Mouse (Mus musculus): ENCODE data around the gene Olfr485. TPM values are rescaled to one million over a fixed set of nuclear protein-coding genes. Genes with fewer than 3 reads are reported as not detected.
"Not testable (repeated sequence)": the region's sequence is repeated elsewhere in the genome, so short reads cannot be mapped to it uniquely, and the experiment has no call there.

Olfr485 gene
- not detected in 2 replicates for polyA plus RNA-seq (2016; fragmentation: Nextera tagmentation; extraction: Ambion mirVana)

DNA sequence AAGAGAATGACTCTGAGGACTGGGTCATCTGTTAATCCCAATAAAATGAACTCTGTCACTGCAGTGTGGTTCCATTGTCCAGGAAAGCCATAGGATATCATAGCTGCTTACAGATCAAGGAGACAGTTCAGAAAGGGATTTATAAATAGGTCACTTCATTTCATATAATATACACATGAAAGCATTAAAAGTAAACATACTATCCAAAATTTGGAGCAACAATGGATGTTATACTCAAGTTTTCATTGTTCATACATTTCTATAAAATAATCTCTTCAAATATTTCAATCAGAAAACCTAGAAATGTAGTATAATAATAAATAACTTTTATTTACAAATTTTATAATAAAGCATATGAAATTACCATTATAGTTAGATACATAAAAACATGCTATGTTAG, at the start of gene Olfr485:
Olfr485 (minus strand) TSS at position 101 of the 400 bp plus-strand sequence.
- H3K4me1 ChIP-seq: no peaks in the 10 kb centered on the region

DNA sequence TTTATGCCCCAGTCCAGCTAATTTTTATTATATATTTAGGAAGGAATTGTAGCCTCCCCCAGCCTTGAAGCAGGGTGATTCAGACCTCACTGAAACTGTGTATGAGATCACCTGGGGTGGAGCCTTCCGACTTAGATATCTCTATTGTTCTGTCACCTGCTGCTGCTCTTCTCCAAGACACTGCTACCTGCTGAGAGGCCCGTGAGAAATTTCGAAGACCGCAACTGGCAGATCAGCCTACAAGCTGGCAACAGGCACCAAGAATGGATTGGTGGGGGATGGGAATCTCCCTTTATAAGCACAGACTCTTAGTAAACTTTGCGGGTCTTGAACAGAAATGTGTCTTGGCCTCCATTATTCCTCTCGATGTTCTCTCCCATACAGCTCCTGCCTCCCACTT, 37.3 kb upstream of the Olfr485 start:
- no peak overlapping the region for H3K27ac ChIP-seq

More for the DNA sequence above, at the start of gene Olfr485:
- H3K36me3 ChIP-seq (replicated peaks): no peaks in the 10 kb centered on the region
- H3K27me3 ChIP-seq (ENCODE audit: poor library complexity, severe bottlenecking): no peaks in the 10 kb centered on the region
- H3K4me3 ChIP-seq: no peak within 1 kb of the TSS
- H3K9me3 ChIP-seq: no peaks in the 10 kb centered on the region
- DNase-seq (ENCODE audit: extremely low spot score, low spot score): no peak
- H3K27ac ChIP-seq: no peak within 1 kb of the TSS

DNA sequence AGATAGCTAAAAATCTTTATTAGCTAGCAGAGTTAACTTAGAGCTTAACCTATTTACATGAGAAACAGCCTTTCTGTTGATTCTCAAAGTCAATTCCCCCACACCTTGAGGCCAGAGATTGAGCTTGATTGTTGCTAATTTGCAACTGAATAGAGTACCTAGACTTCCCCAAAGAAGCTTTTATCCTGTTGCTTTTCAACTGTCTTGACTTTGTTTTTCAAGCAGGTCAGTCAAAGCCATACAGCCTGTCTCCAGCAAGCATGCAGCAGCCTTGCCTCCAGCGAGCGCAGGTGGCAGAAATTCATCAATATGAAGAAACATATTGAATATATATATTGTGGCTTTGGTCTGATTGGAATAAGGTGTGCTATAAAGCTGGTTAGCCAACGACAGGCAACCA, 36.7 kb upstream of the Olfr485 start:
- H3K9me3 ChIP-seq; H3K27ac ChIP-seq; H3K4me1 ChIP-seq; H3K4me3 ChIP-seq; H3K27me3 ChIP-seq (ENCODE audit: poor library complexity, severe bottlenecking); H3K36me3 ChIP-seq (replicated peaks); DNase-seq (ENCODE audit: extremely low spot score, low spot score): not testable (repeated sequence)
- 56% methylated on average over 3 of the region's 3 CpGs for WGBS

More for the DNA sequence above, 37.3 kb upstream of the Olfr485 start:
- no peaks in the 10 kb centered on the region for H3K4me1 ChIP-seq
- DNase-seq (ENCODE audit: extremely low spot score, low spot score): no peak
- no peaks in the 10 kb centered on the region for H3K27me3 ChIP-seq (ENCODE audit: poor library complexity, severe bottlenecking)
- no peak overlapping the region for H3K4me3 ChIP-seq
- H3K36me3 ChIP-seq (replicated peaks): no peaks in the 10 kb centered on the region
- no peaks in the 10 kb centered on the region for H3K9me3 ChIP-seq
- WGBS: 54% methylated on average over 6 of the region's 6 CpGs

DNA sequence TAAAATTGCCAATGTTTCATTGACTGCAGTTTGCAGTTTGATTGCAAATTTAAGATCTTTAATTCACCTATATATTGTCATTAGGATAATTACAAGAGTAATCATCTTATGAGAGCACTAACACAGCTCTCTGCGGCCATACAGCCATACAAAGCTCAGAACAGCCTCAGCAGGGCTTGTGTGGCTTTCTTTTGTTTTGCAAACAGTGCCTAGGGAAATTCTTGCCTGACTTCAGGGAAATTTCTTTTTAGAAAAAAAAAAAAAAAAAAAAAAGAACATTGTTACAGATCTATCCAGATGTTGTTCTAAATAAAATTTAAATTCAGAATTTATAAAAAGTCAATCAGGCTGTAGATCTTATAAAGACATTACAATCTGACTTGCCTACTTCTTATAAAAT, 33.0 kb upstream of the Olfr485 start:
- H3K36me3 ChIP-seq (replicated peaks); H3K9me3 ChIP-seq; H3K27me3 ChIP-seq (ENCODE audit: poor library complexity, severe bottlenecking); H3K4me1 ChIP-seq; H3K4me3 ChIP-seq; H3K27ac ChIP-seq; DNase-seq (ENCODE audit: extremely low spot score, low spot score): not testable (repeated sequence)
- 52% methylated on average over 1 of the region's 1 CpGs for WGBS

DNA sequence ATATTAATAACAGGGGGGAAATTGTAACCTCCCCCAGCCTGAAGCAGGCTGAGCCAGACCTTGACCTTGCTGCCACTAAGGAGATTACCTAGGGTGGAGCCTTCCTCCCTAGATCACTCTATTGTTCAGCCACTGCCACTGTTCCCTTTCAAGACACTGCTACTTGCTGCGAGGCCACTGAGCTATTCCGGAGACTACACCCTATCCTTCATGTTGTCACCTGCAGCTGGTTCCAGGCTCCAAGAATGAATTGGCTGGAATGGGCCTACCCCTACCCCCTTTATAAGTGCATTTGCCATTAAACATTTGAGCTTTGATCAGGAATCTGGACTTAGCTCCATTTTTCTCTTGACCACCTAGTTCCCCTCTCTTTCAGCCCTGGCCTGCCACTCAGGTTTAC, 31.5 kb upstream of the Olfr485 start:
- H3K4me3 ChIP-seq; H3K4me1 ChIP-seq; H3K27ac ChIP-seq; H3K27me3 ChIP-seq (ENCODE audit: poor library complexity, severe bottlenecking); DNase-seq (ENCODE audit: extremely low spot score, low spot score); H3K36me3 ChIP-seq (replicated peaks); H3K9me3 ChIP-seq: not testable (repeated sequence)
- 47% methylated on average over 2 of the region's 2 CpGs for WGBS

DNA sequence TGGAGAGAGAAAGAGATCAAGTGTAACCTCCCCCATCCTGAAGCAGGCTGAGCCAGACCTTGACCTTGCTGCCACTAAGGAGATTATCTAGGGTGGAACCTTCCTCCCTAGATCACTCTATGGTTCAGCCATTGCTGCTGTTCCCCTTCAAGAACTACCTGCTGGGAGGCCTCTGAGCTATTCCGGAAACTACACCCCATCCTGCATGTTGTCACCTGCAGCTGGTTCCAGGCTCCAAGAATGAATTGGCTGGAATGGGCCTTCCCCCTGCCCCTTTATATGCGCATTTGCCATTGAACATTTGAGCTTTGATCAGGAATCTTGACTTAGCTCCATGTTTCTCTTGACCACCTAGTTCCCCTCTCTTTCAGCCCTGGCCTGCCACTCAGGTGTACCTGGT, 25.6 kb upstream of the Olfr485 start:
- not testable (repeated sequence) for H3K4me1 ChIP-seq; H3K4me3 ChIP-seq; H3K27ac ChIP-seq; H3K9me3 ChIP-seq; H3K36me3 ChIP-seq (replicated peaks); H3K27me3 ChIP-seq (ENCODE audit: poor library complexity, severe bottlenecking); DNase-seq (ENCODE audit: extremely low spot score, low spot score)
- 91% methylated on average over 2 of the region's 2 CpGs for WGBS

DNA sequence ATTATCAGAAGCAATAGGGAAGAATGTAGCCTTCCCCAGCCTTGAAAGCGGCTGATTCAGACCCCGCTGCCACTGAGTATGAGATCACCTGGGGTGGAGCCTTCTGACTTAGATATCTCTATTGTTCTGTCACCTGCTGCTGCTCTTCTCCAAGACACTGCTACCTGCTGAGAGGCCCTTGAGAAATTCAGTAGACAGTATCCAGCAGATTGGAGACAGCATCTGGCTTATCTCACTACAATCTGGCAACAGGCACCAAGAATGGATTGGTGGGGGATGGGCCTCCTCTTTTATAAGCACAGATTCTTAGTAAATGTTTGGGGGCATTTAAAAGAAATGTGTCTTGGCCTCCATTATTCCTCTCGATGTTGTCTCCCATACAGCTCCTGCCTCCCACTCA, 24.7 kb upstream of the Olfr485 start:
- not testable (repeated sequence) for DNase-seq (ENCODE audit: extremely low spot score, low spot score); H3K36me3 ChIP-seq (replicated peaks); H3K27ac ChIP-seq; H3K9me3 ChIP-seq; H3K4me3 ChIP-seq; H3K4me1 ChIP-seq; H3K27me3 ChIP-seq (ENCODE audit: poor library complexity, severe bottlenecking)
- 80% methylated on average over 3 of the region's 3 CpGs for WGBS

DNA sequence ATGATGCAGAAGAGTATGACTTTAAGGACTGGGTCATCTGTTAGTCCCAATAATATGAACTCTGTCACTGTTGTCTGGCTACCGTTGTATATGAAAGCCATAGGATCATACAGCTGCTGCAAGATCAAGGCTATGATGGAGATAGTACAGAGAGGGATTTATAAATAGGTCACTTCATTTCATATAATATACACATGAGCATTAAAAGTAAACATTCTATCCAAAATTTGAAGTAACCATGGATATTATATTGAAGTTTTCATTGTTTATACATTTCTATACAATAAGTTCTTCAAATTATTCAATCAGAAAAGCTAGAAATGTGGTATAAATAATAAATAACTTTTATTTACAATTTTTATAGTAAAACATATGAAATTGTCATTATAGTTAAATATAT, 13.0 kb upstream of the Olfr485 start, which contains the start of gene Olfr486:
Olfr486 (minus strand) TSS at position 101 of the 400 bp plus-strand sequence.
- not testable (repeated sequence) for DNase-seq (ENCODE audit: extremely low spot score, low spot score); H3K36me3 ChIP-seq (replicated peaks); H3K9me3 ChIP-seq; H3K27me3 ChIP-seq (ENCODE audit: poor library complexity, severe bottlenecking); H3K27ac ChIP-seq; H3K4me1 ChIP-seq; H3K4me3 ChIP-seq
- 96% methylated on average over 1 of the region's 1 CpGs for WGBS

DNA sequence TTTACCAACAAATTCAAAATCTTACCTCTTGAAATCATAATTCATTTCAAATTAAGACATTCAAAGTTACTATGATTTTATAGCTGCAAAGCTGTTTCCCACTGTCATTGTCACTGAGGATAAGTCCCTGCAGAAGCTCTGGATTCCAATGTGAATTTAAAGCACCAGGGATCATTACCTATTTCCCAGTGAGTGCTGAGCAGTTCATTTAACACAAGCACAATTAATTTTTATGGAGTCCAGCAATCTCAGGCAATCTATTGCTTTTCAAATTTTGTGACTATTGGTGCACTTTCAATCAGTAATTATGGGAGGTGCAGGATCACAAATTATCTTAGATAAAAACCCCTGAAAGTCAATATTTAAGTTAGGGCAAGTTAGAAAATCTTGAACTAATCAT, 32.3 kb downstream of the Olfr485 start, which contains the start of gene Olfr484:
Olfr484 (minus strand) TSS at position 101 of the 400 bp plus-strand sequence.
- Histone ChIP-seq H3K27me3 (ENCODE audit: poor library complexity, severe bottlenecking) (no peaks in the 10 kb centered on the region), H3K36me3 (replicated peaks) (no peaks in the 10 kb centered on the region), H3K4me3 (no peak within 1 kb of the TSS), H3K4me1 (no peaks in the 10 kb centered on the region), H3K27ac (no peak within 1 kb of the TSS), H3K9me3 (no peaks in the 10 kb centered on the region)
- no peak for DNase-seq (ENCODE audit: extremely low spot score, low spot score)

DNA sequence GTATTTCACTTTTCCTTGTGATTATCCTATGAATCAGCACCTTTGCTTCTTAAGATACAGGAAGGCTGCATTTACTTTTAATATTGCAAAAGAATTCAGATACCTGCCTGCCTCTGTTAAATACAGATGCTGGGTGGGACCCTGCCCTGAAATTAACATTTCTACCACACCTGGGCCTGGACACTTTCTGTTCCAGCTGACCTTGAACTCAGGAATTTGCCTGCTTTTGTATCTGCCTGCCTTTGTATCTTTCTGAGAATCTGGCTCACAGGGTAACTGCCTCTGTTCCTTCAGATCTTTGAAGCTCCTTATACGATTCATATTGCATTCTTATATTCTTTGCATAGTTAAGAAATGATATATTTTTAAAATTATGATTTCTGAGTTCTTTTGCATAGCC, 38.3 kb downstream of the Olfr485 start:
- 70% methylated on average over 1 of the region's 1 CpGs for WGBS

DNA sequence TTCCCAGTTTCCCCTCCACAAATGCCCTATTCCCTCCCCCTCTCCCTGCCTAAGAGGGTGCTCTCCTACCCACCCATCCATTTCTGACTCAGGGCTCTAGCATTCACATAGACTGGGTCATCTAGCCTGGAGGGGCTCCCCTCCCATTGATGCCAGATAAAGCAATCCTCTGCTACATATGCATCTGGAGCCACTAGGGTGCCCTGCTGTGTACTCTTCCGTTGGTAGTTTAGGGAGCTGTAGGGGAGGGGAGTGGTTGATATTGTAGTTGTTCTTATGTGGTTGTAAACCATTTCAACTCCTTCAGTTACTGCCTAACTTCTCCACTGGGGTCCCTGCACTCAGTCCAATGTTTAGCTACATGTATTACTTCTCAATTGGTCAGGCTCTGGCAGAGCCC, 39.0 kb downstream of the Olfr485 start:
- Histone ChIP-seq H3K36me3 (replicated peaks) (no peaks in the 10 kb centered on the region), H3K9me3 (no peaks in the 10 kb centered on the region), H3K27me3 (ENCODE audit: poor library complexity, severe bottlenecking) (no peaks in the 10 kb centered on the region), H3K4me1 (no peaks in the 10 kb centered on the region), H3K4me3 (no peak overlapping the region), H3K27ac (no peak overlapping the region)
- WGBS: 20% methylated on average over 1 of the region's 1 CpGs
- no peak for DNase-seq (ENCODE audit: extremely low spot score, low spot score)

More for the DNA sequence above, 38.3 kb downstream of the Olfr485 start:
- H3K27me3 ChIP-seq (ENCODE audit: poor library complexity, severe bottlenecking): no peaks in the 10 kb centered on the region
- H3K4me3 ChIP-seq: no peak overlapping the region
- H3K27ac ChIP-seq: no peak overlapping the region
- no peaks in the 10 kb centered on the region for H3K9me3 ChIP-seq
- no peaks in the 10 kb centered on the region for H3K36me3 ChIP-seq (replicated peaks)
- H3K4me1 ChIP-seq: no peaks in the 10 kb centered on the region
- DNase-seq (ENCODE audit: extremely low spot score, low spot score): no peak

Other genes with a start within 250 kb of the Olfr485 start
- gene Olfr473, start 229.4 kb downstream of the Olfr485 start, polyA plus RNA-seq (2016; fragmentation: Nextera tagmentation; extraction: Ambion mirVana): not detected in 2 replicates
- not detected in 2 replicates for gene Olfr474, start 205.2 kb downstream of the Olfr485 start, polyA plus RNA-seq (2016; fragmentation: Nextera tagmentation; extraction: Ambion mirVana)
- not detected in 2 replicates for gene Olfr476, start 195.1 kb downstream of the Olfr485 start, polyA plus RNA-seq (2016; fragmentation: Nextera tagmentation; extraction: Ambion mirVana)
- not detected in 2 replicates for gene Olfr477, start 173.2 kb downstream of the Olfr485 start, polyA plus RNA-seq (2016; fragmentation: Nextera tagmentation; extraction: Ambion mirVana)
- gene Olfr478, start 125.9 kb downstream of the Olfr485 start, polyA plus RNA-seq (2016; fragmentation: Nextera tagmentation; extraction: Ambion mirVana): not detected in 2 replicates
- not detected in 2 replicates for gene Olfr479, start 109.2 kb downstream of the Olfr485 start, polyA plus RNA-seq (2016; fragmentation: Nextera tagmentation; extraction: Ambion mirVana)
- not detected in 2 replicates for gene Olfr480, start 92.5 kb downstream of the Olfr485 start, polyA plus RNA-seq (2016; fragmentation: Nextera tagmentation; extraction: Ambion mirVana)
- not detected in 2 replicates for gene Olfr481, start 80.0 kb downstream of the Olfr485 start, polyA plus RNA-seq (2016; fragmentation: Nextera tagmentation; extraction: Ambion mirVana)
- 0.06 TPM in 1 of 2 replicates, not detected in the other for gene Olfr482, start 62.3 kb downstream of the Olfr485 start, polyA plus RNA-seq (2016; fragmentation: Nextera tagmentation; extraction: Ambion mirVana)
- not detected in 2 replicates for gene Olfr483, start 59.0 kb downstream of the Olfr485 start, polyA plus RNA-seq (2016; fragmentation: Nextera tagmentation; extraction: Ambion mirVana)
- gene Olfr484, start 32.4 kb downstream of the Olfr485 start, polyA plus RNA-seq (2016; fragmentation: Nextera tagmentation; extraction: Ambion mirVana): not detected in 2 replicates
- gene Olfr486, start 12.9 kb upstream of the Olfr485 start, polyA plus RNA-seq (2016; fragmentation: Nextera tagmentation; extraction: Ambion mirVana): not detected in 2 replicates
- gene Olfr487, start 54.8 kb upstream of the Olfr485 start, polyA plus RNA-seq (2016; fragmentation: Nextera tagmentation; extraction: Ambion mirVana): not detected in 2 replicates
- gene Olfr488, start 98.5 kb upstream of the Olfr485 start, polyA plus RNA-seq (2016; fragmentation: Nextera tagmentation; extraction: Ambion mirVana): not detected in 2 replicates
- not detected in 2 replicates for gene Olfr490, start 129.1 kb upstream of the Olfr485 start, polyA plus RNA-seq (2016; fragmentation: Nextera tagmentation; extraction: Ambion mirVana)
- not detected in 2 replicates for gene Olfr491, start 153.6 kb upstream of the Olfr485 start, polyA plus RNA-seq (2016; fragmentation: Nextera tagmentation; extraction: Ambion mirVana)
- gene Olfr492, start 163.8 kb upstream of the Olfr485 start, polyA plus RNA-seq (2016; fragmentation: Nextera tagmentation; extraction: Ambion mirVana): not detected in 2 replicates
- not detected in 2 replicates for gene Olfr493, start 187.1 kb upstream of the Olfr485 start, polyA plus RNA-seq (2016; fragmentation: Nextera tagmentation; extraction: Ambion mirVana)
- not detected in 2 replicates for gene Olfr494, start 205.5 kb upstream of the Olfr485 start, polyA plus RNA-seq (2016; fragmentation: Nextera tagmentation; extraction: Ambion mirVana)
- not detected in 2 replicates for gene Olfr495, start 233.3 kb upstream of the Olfr485 start, polyA plus RNA-seq (2016; fragmentation: Nextera tagmentation; extraction: Ambion mirVana)

All from forebrain, embryonic 10.5 days (tissue).